Mouse (Mus musculus) thymus, postnatal 4 days (tissue): Measurements from ENCODE around the gene Plekhh3.

Experiments
- DNase-seq: peaks from one replicate; pipeline ENCODE4 v3.0.0; 2021

Gene Plekhh3

DNA sequence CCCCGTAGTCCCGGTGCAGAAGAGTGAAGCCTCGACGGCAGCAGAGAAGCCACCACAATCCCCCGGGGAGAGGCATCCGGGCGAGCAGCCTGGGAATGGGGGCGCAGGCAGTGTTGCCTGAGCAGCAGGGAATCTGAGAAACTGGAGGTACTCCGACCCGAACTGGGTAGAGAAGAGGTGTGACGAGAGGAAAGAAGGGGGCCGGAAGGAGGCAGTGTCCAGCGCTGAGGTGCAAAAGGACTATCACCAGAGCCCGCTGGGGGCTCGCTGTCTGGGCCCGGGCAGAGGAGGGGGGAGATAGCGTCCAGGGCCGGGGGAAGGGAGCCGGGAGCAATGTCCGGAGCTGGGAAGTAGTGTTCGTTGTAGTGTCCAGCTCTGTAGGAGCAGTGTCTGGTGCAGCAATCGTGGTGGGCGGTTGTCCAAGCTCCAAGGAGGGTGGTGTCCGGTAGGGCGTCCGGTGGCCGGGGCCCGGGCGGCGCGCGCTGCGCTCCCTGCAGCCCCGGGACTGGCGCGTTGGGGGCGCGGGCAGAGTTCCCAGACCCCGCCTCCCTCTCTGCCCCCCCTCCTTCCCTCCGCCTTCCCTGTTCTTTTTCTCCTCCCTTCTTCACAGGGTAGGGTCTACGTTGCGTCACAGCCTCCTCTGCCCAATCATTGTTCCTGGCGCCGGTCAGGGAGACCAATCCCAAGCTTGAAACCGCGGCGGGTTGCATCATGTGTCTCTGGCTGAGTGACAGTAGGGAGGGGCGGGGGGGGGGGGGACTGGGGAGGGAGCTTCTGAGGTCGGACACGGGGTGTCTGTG is at the start of gene Plekhh3:
Gene Plekhh3 (minus strand): TSS at position 541 of the 800 bp plus-strand sequence.
- DNase-seq, result peak; percentile 81

GRCm38 (mm10) chr11:101220853-101221252 is 49.7 kb upstream of the Plekhh3 start:
- no peak for DNase-seq

- DNase-seq, result peak; percentile 50
Observed at GRCm38 (mm10) chr11:101218436-101219055, 47.4 kb upstream of the Plekhh3 start.

DNA sequence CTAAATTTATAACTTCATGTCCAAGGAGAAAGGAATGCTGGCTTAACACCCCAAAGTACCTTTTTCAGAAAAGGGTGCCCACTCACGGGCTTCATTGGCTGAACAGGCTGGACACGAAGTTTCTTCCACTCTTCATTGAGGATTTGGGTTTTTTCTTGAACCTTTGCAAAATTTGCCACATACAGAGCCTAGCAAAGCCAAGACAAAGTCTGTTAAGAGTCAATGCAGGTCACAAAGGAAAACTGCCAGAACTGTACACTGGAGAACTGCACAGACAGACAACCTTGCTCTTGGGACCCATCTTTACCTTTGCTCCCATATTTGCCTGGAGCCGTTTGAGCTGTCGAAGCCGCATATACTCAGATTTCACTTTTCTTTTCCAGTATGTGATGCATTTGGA is 45.8 kb upstream of the Plekhh3 start:
- no peak for DNase-seq

- no peak for DNase-seq
Observed at GRCm38 (mm10) chr11:101211970-101212369, 40.8 kb upstream of the Plekhh3 start.

DNA sequence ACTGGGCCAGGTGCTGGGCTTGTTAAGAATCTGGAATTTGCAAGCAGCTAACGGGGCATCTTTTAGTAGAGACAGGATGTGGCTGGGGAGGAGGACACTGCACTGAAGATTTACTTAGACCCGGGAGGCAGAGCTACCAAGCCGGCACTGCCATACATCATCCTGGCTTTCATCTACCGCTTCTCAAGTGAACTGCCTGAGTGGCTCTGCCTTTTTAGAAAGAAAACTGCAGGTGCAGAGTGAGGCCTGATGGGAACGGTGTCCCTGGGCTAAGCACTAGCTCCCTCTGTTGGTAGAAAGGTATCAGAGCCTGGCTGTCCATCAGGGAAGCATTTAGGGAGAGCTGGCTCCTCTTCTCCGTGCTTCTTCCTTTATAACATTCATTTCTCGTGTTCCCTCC is 29.8 kb upstream of the Plekhh3 start:
- peak; percentile 65 for DNase-seq

DNA sequence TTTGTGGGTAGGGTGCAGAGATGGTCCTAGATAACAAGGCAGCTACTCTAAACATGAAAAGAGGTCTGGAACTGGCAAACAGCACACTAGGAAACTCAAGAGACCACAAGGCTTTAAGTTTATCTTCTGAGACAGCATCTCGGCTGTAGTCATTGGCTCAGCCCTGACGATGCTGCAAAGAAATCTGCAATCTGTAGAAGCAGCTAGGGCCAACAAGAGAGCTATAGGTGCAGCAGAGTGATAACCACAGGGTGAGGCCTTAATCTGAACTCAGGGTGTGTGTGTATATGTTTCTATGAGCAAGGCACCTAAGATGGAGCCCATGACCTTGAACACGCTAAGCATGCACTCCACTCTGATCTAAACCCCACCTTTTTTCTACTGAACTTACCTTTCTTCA is 28.4 kb upstream of the Plekhh3 start:
- no peak for DNase-seq

DNA sequence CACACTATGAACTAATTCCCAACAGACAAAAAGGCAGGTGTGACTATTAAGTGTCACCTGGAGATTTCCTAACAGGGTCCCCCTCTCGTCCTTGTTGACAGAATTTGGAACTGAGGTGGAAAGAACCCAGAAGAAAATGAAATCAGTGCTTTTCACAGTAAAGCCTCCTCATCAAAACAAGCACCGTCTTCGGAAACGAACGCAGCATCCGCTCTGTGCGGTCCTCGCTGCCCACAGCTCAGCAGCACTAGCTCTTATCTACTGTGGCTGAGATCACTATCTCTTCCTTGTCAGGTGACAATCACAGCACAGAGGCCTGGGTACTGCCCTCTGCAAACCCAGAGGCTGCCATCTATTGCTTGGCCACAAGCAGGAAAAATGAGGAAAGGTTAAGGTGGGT is 25.0 kb upstream of the Plekhh3 start:
- no peak for DNase-seq

- DNase-seq, result no peak
Observed at GRCm38 (mm10) chr11:101195571-101195970, 24.4 kb upstream of the Plekhh3 start.

- no peak for DNase-seq
Observed at GRCm38 (mm10) chr11:101195101-101195500, 23.9 kb upstream of the Plekhh3 start.

GRCm38 (mm10) chr11:101194643-101195042 is 23.5 kb upstream of the Plekhh3 start:
- peak; percentile 48 for DNase-seq

GRCm38 (mm10) chr11:101194137-101194536 is 23.0 kb upstream of the Plekhh3 start:
- no peak for DNase-seq

- DNase-seq, result no peak
Observed at GRCm38 (mm10) chr11:101193076-101193475, 21.9 kb upstream of the Plekhh3 start.

DNA sequence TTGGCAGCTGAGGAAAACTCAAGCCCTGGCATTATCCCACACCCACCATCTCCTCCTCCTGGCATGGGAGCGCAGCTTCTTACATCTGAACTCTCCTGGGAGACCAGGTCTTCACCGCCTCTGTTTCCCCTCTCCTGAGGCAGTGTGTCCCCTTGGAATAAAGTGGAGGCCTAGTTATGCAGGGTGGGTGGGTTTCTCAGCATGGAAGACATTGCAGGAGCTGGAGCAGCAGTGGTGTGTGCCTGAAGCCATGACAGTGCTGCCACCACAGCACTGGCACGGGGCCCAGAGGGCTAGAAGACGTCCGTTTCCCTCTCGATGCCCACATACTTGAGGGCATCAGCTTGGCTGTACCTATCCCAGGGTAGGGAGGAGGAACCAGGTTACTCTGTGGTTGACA is 21.5 kb upstream of the Plekhh3 start:
- no peak for DNase-seq

GRCm38 (mm10) chr11:101191919-101192470 is 20.8 kb upstream of the Plekhh3 start:
- DNase-seq, result no peak

- DNase-seq, result no peak
Observed at GRCm38 (mm10) chr11:101190913-101191907, 20.1 kb upstream of the Plekhh3 start.

- DNase-seq, result no peak
Observed at GRCm38 (mm10) chr11:101190181-101190912, 19.2 kb upstream of the Plekhh3 start.

- no peak for DNase-seq
Observed at GRCm38 (mm10) chr11:101189495-101190180, 18.5 kb upstream of the Plekhh3 start.

GRCm38 (mm10) chr11:101188166-101188805 is 17.1 kb upstream of the Plekhh3 start:
- DNase-seq, result no peak

DNA sequence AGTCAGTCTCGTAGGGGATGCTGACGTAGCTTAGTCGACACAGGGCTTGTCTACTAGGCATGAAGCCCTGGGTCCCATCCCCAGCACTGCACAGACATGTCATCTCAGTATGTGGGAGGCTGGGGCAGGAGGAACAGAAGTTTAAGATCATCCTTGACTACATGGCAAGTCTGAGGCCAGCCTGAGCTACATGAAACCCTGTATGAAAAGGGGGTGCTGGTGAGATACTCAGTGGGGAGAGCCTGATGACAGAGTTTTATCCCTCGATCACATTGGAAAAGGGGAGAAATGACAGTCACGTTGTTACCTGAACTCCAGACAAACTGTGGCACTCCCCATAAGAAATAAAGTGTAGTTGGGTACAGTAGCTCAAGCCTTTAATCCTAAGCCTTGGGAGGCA is 16.4 kb upstream of the Plekhh3 start:
- no peak for DNase-seq
